Mouse (Mus musculus): ENCODE measurements at regions not wholly inside any gene's neighbourhood (a gene's known extent, or its start where the extent isn't known, plus 50 kb on each side); places are given as distances from the start of the nearest gene placed in this dataset.

GRCm38 (mm10) chr15:38159161-38159560 is 733.8 kb downstream of the 4930447A16Rik start:
- TF ChIP-seq CTCF (IDR thresholded peaks at IDR 0.05; ENCODE audit: borderline replicate concordance, extremely low read depth, insufficient read depth, insufficient read length) (no peak), POLR2A (IDR thresholded peaks at IDR 0.05; ENCODE audit: borderline replicate concordance, extremely low read depth, insufficient read depth, insufficient read length, poor library complexity, severe bottlenecking) (no peak)

Data from brain, embryonic 14.5 days (tissue).